Mouse (Mus musculus): ENCODE measurements at regions not wholly inside any gene's neighbourhood (a gene's known extent, or its start where the extent isn't known, plus 50 kb on each side); places are given as distances from the start of the nearest gene placed in this dataset.

GRCm38 (mm10) chr1:83906906-83907305 lies 457.1 kb downstream of the Pid1 start:
- TF ChIP-seq POLR2A (IDR thresholded peaks at IDR 0.05; ENCODE audit: low read depth, low read length) (no peak), CTCF (IDR thresholded peaks at IDR 0.05; ENCODE audit: extremely low read depth, insufficient read length, insufficient replicate concordance, low read depth, low read length) (no peak)

All from small intestine, adult 2 months (tissue).